Mouse (Mus musculus) myocyte (in vitro differentiated cells): Measurements from ENCODE around the gene Shank3.

Experiments
- MAX ChIP-seq: IDR thresholded peaks from one replicate; pipeline ENCODE4 v1.6.1; 2011; ENCODE audit warnings: low read depth, mild to moderate bottlenecking, control low read depth
- TCF12 ChIP-seq: IDR thresholded peaks from one replicate; pipeline ENCODE4 v1.6.1; 2011; ENCODE audit warnings: mild to moderate bottlenecking, control low read depth; ENCODE audit not compliant: poor library complexity, insufficient read depth, severe bottlenecking
- USF1 ChIP-seq: IDR thresholded peaks from one replicate; pipeline ENCODE4 v1.6.1; 2011; ENCODE audit warnings: low read depth, mild to moderate bottlenecking, control low read depth, moderate library complexity

- TF ChIP-seq USF1: no peak
- TF ChIP-seq MAX: no peak
- no peak for TF ChIP-seq TCF12
These were observed 22.3 kb upstream of the Shank3 start, which contains the start of gene Arsa for GRCm38 (mm10) chr15:89477091-89477491.
